Mouse (Mus musculus): Measurements from ENCODE around the gene Il9. TPM values are rescaled to one million over a fixed set of nuclear protein-coding genes. Genes with fewer than 3 reads are reported as not detected.

The Il9 gene
- total RNA-seq (2021), result not detected
- long read RNA-seq, experiment 1, result 0 reads
- long read RNA-seq, experiment 2, result 0 reads

GRCm38 (mm10) chr13:56482146-56482545, at the start of gene Il9:
TSS of gene Il9 (minus strand) at chr13:56482246.
- DNase-seq, result no peak

GRCm38 (mm10) chr13:56529685-56530084, 47.6 kb upstream of the Il9 start:
- no peak for DNase-seq

- DNase-seq, result no peak
Observed at GRCm38 (mm10) chr13:56529031-56529430, 47.0 kb upstream of the Il9 start.

GRCm38 (mm10) chr13:56528281-56528680, 46.2 kb upstream of the Il9 start:
- DNase-seq, result no peak

GRCm38 (mm10) chr13:56527846-56528245, 45.8 kb upstream of the Il9 start:
- no peak for DNase-seq

- DNase-seq, result no peak
Observed at GRCm38 (mm10) chr13:56526871-56527270, 44.8 kb upstream of the Il9 start.

GRCm38 (mm10) chr13:56522821-56523167, 40.7 kb upstream of the Il9 start:
- no peak for DNase-seq

GRCm38 (mm10) chr13:56522081-56522820, 40.2 kb upstream of the Il9 start, which contains the start of gene Fbxl21:
TSS of gene Fbxl21 (plus strand) at chr13:56522472.
- DNase-seq, result peak; percentile 98

- DNase-seq, result no peak
Observed at GRCm38 (mm10) chr13:56516816-56517215, 34.8 kb upstream of the Il9 start.

- no peak for DNase-seq
Observed at GRCm38 (mm10) chr13:56516311-56516710, 34.3 kb upstream of the Il9 start.

GRCm38 (mm10) chr13:56513595-56513994, 31.5 kb upstream of the Il9 start:
- DNase-seq, result no peak

GRCm38 (mm10) chr13:56509796-56510195, 27.8 kb upstream of the Il9 start:
- no peak for DNase-seq

GRCm38 (mm10) chr13:56506871-56507496, 24.9 kb upstream of the Il9 start:
- DNase-seq, result no peak

GRCm38 (mm10) chr13:56501866-56502420, 19.9 kb upstream of the Il9 start:
- DNase-seq, result no peak

- no peak for DNase-seq
Observed at GRCm38 (mm10) chr13:56500636-56501035, 18.6 kb upstream of the Il9 start.

- peak; percentile 9 for DNase-seq
Observed at GRCm38 (mm10) chr13:56500132-56500531, 18.1 kb upstream of the Il9 start.

- DNase-seq, result peak; percentile 19
Observed at GRCm38 (mm10) chr13:56494440-56494839, 12.4 kb upstream of the Il9 start.

GRCm38 (mm10) chr13:56488012-56488411, 6.0 kb upstream of the Il9 start:
- no peak for DNase-seq

- peak; percentile 7 for DNase-seq
Observed at GRCm38 (mm10) chr13:56478027-56478426, 4.0 kb downstream of the Il9 start.

GRCm38 (mm10) chr13:56477271-56477670, 4.8 kb downstream of the Il9 start:
- peak; percentile 15 for DNase-seq

- peak; percentile 3 for DNase-seq
Observed at GRCm38 (mm10) chr13:56476790-56477189, 5.3 kb downstream of the Il9 start.

GRCm38 (mm10) chr13:56475363-56475762, 6.7 kb downstream of the Il9 start:
- peak; percentile 54 for DNase-seq

GRCm38 (mm10) chr13:56472661-56473060, 9.4 kb downstream of the Il9 start:
- DNase-seq, result no peak

- DNase-seq, result peak; percentile 49
Observed at GRCm38 (mm10) chr13:56471951-56472350, 10.1 kb downstream of the Il9 start.
